Mouse (Mus musculus): ENCODE results near the gene Gldn. TPM values are rescaled to one million over a fixed set of nuclear protein-coding genes. Genes with fewer than 3 reads are reported as not detected.

Gene Gldn
- polyA plus RNA-seq, 2 experiments from 2014 or later = not detected

Other genes with a start within 250 kb of the Gldn start
- gene Tnfaip8l3, start 218.1 kb upstream of the Gldn start, polyA plus RNA-seq (2017; shearing (Covaris generic)) = not detected
- under 1 TPM; 0.22 to 0.32 TPM for gene Cyp19a1, start 18.4 kb upstream of the Gldn start, polyA plus RNA-seq (2017; shearing (Covaris generic))
- gene Dmxl2, start 215.1 kb downstream of the Gldn start, polyA plus RNA-seq (2017; shearing (Covaris generic)) = under 1 TPM in 1 of 2 experiments, not detected in 1; 0.62 TPM